Mouse (Mus musculus) granulocyte monocyte progenitor cell, adult 5-6 weeks (primary cell): Measurements from ENCODE around the gene Mybpc1. TPM values are rescaled to one million over a fixed set of nuclear protein-coding genes. Genes with fewer than 3 reads are reported as not detected.
A peak's percentile ranks its signal among the peaks of the same experiment; 100 is the strongest.

ENCODE experiments used
- ATAC-seq: replicated peaks from 2 replicates; pipeline ENCODE4 v1.8.0; 2016; ENCODE audit warnings: mild to moderate bottlenecking, moderate TSS enrichment, inconsistent platforms; ENCODE audit not compliant: poor library complexity, severe bottlenecking
- total RNA-seq, 2 experiments: library from RNA; stranded (forward) in 1 of 2; stranded (reverse) in 1 of 2; fragments of 200-712, 200-1000 nt in 1 of 2; fragments of >200 nt in 1 of 2; fragmentation: Nextera tagmentation in 1 of 2; gene quantifications; 2 replicates each; pipeline ENCODE4 v1.2.3; 2014 to 2017

Gene Mybpc1
- total RNA-seq (2014; fragmentation: Nextera tagmentation), result not detected in 2 replicates
- total RNA-seq (2017), result not detected in 2 replicates

DNA sequence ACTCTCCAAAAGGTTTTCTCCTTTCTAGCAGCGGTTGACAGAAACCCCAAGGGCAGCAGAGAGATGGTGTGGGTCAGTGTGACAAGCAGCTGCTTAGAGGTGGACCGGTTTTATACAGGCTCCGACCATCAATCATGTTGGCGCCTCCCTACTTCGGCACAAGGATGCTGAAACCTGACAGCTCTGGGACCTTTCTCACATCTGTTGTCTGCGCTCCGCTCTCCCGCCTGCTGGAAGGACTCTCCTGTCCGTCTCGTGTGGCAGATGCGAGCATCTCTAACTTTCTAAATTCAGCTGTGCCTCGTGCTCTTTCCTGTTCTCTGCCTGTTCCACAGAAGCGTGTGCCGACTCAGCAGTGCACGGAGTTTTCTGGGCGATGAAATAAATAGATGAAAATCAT is at the start of gene Mybpc1:
Gene Mybpc1 (minus strand): TSS at position 210 of the 400 bp plus-strand sequence.
- no peak for ATAC-seq

DNA sequence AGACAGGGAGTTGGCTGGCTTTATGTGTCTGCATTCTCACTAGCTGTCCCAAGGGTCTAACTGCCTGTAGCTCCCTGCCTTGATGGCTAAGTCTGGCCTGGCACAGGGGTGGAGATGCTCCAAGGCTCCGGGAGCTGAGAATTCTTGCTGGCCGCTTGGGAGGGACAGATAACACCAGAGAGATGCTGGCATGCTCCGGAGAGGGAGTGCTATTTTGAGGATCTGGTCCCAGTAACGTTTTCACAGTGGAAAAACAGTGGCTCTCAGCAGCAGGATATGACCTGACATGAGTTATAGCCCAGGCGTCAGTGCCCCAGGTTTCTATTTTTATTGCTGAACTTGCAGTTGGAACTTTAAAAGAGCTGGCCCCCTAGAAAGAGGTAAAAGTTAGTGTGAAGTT is 40.5 kb upstream of the Mybpc1 start:
- no peak for ATAC-seq

DNA sequence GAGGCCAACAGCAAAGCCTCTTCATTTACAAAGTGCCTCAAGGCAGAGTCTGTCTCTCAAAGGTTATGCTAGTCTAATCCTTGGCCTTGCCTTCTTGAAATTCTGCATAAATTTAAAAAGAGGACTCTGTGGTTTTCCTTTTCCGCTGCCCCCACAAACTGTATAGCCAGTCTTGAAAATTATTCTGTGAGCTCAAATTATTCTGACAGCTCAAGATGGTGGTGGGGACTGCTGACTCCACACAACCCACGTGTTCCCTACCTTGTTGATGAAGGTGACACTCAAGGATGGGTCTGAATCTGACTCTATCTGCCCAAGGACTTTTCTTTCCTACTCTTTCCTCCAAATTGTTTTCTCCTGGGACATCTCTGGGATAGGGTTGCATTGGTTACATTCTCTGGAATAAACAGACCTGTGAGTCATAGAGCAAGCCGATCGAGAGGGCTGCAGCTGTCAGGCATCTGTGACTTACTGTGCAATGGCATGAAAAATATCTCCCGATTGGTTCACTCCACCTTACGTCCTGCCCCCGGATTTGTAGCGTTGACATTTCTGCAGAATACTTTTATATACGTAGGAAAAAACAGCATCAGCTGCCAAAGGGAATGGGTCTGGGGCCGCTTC is 26.5 kb upstream of the Mybpc1 start:
- ATAC-seq, result 0 out of 2 replicates have a peak, but pooled peaks have one; percentile 20

DNA sequence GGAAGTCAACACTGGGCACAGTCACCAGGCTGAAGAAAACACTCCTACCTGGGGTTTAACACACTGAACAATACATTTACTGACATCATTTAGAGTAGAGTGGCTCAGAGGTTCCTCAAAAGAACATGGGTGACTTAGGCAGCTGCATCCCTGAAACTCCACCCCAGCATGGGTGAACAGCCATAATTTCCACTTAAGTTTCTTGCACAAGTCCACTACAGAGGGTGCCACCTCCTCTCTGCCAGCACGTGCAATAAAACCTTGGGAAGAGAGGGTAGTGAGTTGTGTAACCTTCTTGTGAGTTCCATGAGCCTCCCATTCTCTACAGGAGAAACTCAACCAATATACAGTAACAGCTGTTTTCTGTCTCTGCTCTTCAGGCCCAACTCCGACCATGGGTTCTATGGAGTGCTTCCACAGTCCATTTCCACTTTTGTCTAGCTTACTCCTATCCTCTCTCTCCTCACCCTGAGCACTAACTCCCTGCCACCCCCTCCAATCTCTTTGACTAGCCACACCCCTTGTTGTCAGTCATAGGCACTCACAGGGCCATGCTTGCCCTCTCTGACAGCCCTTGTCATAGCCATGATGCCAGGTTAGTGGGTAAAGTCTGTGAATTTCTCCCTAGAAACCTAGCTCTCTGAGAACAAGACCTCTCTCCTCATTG is 25.8 kb upstream of the Mybpc1 start:
- ATAC-seq, result peak; percentile 76

DNA sequence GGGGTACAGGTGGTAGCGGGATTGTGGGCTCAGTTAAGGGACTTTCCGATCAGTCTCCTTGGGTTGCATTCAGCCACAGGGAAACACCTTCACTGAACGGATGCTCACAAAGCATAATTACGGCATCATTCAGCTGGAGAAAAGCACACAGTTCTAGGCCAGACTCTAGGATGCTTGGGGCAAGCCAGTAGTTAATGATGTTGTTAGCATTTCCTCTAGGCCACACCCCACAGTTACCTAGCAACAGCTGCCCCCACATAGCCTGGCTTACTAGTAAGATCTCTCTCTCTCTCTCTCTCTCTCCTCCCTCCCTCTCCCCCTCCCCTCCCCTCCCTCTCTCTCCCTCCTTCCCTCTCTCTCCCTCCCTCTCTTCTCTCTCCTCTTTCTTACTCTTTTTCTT is 22.1 kb upstream of the Mybpc1 start:
- ATAC-seq, result no peak

DNA sequence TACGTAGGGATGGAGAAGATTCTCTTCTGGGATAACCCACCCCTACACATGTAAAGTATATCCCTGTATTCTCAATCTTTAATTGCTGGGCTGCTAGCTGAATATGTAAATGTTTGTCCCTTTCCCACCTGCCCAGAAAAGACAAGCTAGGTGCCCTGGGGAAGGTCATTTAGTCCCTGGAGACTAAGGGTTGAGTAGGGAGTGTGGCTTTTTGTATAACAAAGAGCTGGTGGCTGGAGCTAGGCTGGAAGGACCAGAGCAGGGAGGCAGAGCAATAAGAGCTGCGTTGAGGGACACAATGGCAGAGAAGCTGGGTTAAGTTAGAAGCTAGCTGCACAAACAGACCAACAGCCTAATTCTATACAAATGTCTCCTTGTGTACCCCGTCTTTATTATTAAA is 21.2 kb upstream of the Mybpc1 start:
- ATAC-seq, result no peak

DNA sequence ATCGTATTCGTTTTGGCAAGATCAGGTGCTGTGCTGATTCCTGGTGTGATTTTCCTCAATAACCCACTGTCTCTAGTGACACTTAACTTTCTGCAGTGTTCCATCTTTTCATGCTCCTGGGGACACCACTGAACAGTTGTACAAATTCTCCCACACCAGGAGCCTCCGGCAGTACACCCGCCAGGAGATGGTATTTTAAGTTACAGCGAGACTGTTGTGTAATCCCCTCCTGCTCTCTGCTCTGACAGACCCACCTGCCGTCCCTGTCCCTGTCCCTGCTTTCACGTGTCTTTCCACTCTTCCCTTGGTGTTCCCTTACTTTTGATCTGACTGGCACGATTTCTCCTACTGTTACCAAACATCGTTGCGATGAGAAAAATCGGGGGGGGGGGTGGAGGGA is 19.3 kb upstream of the Mybpc1 start:
- no peak; the same call in 1 of the 2 replicates for ATAC-seq

DNA sequence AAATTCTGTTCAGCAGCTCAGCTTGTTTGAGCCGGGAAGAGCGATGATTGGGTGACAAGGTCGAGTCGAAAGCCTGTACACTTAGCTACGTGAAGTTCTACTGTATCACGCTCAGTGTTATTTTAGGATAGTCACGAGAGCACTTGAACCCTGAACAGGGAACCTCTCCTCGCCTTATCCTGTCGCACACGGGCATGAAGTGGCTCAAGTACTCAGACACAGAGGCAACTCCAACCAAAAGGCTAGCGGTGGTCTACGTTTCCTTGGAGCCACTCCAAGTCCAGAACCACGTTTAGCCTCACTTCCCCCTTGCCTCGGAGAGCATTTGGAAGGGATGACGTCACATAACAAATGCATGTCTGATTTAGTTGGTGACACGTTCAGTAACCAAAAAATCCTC is 17.7 kb upstream of the Mybpc1 start:
- ATAC-seq, result peak; percentile 70

DNA sequence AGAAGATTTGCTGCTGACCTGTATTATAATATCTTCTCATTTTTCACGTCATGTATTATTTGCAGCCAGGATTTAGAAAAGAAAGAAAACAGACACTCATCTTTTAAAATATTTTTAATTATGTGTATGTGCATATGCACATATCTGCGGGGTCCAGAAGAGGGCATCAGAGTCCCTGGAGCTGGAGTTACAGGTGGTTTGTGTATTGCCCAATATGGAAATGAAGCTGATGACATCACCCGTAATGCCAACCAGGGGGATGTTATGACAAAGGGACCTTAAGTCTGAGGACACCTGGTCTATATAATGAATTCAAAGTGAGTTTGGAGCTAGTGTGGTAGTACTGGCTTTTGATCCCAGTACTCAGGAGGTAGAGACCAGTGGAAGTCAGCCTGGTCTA is 15.9 kb upstream of the Mybpc1 start:
- ATAC-seq, result peak; percentile 50; the same call in 1 of the 2 replicates

DNA sequence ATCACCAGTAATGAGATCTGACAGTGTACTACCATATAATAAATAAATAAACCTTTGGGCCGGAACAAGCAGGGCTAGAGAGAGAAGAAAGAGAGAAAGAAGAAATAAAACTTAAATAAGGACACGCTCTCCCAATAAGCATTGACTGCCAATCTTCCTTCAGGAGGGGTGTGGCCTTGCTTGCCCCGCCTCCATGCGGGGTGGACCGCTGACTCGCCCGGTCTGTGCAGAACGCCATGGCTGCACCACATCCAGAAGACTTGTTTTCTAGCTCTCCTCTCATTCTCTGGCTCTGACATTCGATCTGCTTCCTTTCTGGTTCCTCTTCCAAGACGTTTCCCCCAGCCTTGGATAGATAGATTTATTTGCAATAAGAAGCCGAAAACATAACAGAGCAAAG is 8.1 kb upstream of the Mybpc1 start:
- no peak for ATAC-seq

DNA sequence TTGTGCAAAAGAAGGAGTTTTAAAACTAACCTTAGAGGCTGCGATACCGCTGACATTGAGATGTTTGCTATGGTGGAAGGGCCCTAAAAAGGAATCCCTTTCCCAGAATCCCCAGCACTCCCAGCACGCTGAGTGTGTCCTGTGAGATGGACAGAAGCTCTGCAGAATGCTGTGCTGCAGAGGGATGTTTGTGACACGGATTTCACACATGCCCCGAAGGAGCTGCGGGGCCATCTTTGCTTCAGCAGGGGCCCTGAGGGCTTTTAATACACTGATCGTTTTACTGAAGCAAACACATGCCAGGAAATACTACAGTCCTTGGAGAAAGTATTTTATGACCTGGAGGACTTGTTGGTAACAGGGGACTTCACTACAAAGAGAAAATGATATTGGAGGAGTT is 1.7 kb upstream of the Mybpc1 start:
- ATAC-seq, result no peak

DNA sequence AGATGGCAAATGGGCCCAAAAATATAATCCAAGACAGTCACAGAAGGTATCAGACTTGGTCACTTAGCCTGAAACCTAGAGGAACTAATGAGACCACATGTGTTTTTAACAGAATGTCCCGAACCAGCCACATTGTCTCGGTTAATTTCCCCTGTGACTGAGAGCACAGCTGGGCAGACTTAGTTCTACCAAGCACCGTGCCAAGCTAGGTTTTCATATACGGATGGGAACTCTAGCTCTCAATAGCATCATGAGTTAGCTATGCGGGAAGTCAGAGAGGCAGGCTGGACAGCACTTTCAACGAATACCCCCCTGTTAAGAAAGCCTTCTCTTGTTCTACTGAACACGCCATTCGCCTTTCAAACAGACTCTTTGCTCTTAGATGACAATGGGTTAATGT is 1.1 kb upstream of the Mybpc1 start:
- no peak for ATAC-seq

DNA sequence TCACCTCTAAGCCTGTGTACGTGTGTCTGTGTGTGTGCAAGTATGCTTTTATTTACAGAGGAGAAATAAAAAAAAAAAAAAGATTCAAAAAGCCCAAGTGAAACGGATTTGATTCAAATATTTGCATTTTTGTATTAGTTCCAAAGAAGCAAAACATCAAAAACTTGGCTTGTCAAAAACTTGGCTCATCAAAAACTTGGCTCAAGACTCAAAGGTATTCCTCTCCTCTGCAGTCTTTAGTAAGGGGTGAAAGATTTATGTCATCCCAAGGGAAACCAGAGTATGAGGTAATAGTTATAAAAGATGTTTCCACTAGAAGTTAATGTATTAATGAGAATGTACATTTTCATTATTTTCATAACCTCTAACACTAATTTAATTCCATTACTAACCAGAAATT is 1.2 kb downstream of the Mybpc1 start:
- ATAC-seq, result no peak

DNA sequence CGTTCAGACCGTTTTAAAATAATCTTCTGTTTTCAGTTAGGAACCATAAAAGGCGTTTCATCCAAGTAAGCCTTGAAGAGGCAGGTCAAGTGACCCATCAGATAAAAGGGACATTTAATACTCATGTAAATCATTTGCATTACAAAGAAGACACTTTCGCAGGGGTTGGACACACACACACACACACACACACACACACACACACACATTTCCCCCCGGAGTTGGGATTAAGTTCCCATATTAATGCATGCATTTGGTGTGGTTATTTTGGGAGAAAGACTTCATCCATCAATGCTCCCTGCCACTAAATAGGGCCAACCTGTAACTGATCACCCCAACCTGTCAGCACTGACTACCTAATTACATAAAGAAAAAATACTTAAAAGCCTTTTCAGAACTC is 1.7 kb downstream of the Mybpc1 start:
- no peak for ATAC-seq

DNA sequence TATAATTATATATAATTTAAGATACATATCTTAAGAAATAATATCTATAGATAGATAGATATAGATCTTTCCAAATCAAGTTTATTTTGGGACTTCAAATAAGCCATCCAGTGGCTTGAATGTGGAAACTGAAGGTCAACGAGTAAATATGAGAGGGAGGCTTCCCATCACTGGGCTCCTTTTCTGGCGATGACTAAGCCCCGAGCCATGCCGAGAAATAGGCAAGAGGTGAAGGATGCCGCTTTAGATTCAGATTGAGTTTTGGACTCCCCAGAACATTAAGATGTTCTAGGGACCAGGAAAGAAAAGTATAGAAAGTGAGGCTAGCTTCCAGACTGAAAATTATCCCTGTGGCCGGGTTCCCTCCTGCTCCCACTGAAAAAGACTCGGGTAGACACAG is 4.4 kb downstream of the Mybpc1 start:
- ATAC-seq, result no peak

DNA sequence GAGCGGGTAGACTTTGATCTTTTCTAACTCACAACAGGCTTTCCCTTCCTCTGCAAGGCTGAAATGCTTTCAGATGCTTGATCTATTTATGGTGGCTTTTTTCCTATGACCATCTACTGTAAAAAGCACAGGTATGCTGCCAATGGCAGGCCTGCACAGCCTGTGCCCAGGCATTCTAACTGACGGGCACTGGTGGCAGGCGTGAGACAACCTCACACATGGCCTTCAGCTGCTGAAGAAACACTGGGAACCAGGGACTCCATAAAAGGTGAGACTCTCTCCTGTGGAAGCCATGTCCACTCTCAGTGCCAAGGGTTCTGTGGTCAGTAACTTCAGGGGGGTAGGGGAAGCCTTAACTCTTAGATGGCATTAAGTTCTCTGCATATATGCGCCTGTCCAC is 12.6 kb downstream of the Mybpc1 start:
- no peak for ATAC-seq

DNA sequence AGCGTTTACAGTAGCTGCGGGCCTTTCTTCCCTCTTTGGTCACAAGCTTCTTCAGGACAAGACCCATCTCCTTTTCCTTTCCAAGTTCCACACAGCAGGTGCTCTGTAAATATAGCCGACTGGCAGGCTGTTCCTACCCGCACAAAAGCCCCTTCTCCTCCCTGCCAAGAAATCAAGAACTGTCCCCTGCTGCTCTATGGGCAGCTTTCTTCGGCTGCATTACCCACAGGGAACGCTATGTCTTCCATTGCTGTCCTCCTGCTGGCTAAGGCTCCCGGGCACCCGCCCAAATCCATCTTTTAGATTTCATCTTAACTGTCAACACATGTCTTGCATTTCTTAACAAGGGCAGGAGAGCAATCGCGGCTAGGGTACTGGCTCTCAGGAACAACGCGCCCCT is 13.9 kb downstream of the Mybpc1 start:
- ATAC-seq, result no peak

DNA sequence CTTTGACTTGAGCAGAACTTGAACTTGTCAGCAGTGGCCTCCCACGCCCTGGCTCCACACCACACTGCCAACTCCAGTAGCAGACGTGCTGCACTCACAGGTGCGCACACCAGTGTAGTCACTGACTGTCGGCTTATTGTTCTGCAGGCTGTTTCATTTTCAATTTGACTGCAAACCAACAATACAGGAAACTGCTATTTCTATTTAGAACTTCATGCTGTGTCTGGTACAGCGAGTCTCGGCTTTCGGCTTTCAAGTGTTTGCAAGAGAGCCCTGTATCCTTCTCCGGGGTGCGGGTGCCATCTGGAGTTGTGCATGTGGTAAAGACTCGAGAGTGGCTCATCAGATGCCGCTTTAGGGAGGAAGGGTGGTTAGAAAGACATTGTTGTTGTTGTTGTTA is 20.5 kb downstream of the Mybpc1 start:
- ATAC-seq, result peak; percentile 58

DNA sequence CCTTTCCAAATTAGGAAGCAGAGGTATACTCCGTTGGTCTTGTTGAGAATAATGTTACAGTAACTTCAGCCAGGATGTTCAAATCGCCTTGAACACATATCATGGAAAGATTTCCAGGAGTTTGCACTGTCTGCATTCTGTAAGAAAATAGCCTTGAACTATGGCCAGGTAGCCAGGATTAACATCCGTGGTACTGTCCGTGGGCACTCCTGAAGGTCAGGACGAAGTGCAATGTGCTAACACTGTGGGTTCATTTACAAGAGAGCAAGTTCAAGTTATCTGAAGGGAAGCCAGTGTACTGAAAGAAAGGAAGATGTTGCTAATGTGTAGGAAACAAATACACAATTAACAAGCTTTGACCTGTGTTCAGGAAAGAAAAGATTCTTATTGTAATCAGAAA is 24.2 kb downstream of the Mybpc1 start:
- no peak for ATAC-seq

DNA sequence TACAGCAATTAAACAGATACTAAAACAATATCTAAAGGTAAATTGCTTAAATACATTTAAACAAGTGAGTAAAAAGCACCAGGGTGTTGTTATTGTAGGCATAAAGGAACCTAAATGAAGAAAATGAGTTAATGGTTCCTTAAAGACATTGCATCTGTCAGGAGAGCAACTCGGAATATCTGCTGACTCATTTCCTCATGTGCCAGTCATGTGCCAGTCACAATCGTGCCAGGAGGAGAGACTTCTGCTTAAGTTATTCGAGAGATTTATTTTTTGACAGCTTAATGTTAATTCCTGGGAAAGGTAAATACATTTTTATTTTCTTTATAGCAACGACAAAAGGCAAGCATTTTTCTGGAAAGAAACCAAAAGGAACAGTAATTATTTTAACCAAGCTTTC is 26.3 kb downstream of the Mybpc1 start:
- ATAC-seq, result peak; percentile 97

DNA sequence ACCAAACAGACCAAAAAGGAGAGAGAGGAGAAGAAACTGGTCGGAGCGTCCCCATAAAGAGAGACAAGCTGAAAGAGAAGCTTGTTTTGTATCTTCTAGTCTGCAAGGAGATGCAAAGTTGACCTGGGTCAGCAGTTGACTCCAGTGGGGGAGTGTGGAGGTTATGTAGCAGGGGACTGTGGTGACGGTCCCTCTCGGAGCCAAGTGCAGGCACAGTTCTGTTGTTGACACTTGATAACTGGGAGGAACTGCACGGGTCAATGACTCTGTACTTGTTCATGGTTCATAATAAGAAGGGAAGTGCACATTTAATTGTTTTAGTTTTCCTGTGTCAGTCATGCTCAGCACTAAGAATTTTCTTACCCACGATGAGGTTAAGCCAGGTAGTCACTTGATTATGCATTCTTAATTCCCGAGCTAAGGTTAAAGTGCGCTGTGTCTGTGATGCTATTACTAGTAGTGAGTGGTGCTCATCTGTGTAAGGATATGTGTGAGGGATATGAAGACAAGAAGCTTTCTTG is 30.8 kb downstream of the Mybpc1 start:
- ATAC-seq, result no peak

DNA sequence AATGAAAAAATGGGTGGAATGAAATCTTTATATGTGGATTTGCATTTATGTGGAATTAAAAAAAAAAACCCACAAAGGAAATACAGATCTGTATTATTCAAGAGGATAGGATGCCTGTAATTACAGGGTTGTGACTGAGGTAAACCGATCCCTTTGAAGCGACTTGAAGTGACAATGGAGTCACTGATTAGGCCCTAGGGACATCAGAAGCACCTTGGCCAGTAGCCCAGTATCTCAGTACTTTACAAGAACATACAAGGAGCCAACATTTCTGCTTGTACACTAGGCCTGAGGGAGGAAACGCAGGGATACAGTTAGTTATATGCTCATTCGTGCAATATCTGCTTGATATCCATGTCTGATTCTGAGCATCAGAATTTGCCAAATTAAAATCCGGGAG is 32.8 kb downstream of the Mybpc1 start:
- no peak for ATAC-seq
